Mouse (Mus musculus) megakaryocyte, embryonic 14.5 days (primary cell): ENCODE measurements around the gene Gm8257.
"Not testable (repeated sequence)": the region's sequence is repeated elsewhere in the genome, so short reads cannot be mapped to it uniquely, and the experiment has no call there.

Experiments
- FLI1 ChIP-seq: IDR thresholded peaks from 2 replicates; pipeline ENCODE4 v1.6.1; 2012; ENCODE audit warnings: low read length, inconsistent platforms, mixed read lengths
- GATA1 ChIP-seq: IDR thresholded peaks from 3 replicates; pipeline ENCODE4 v1.6.1; 2012; ENCODE audit warnings: mixed read lengths, low read length, inconsistent platforms, borderline replicate concordance

- TF ChIP-seq GATA1, FLI1: not testable (repeated sequence)
These were observed 78.5 kb downstream of the Gm8257 start, which contains the start of gene Gm5624 for GRCm38 (mm10) chr14:44627737-44628136.
